Mouse (Mus musculus) liver, embryonic 18 days (tissue): ENCODE measurements around the gene Gm17622. TPM values are rescaled to one million over a fixed set of nuclear protein-coding genes. Genes with fewer than 3 reads are reported as not detected.

ENCODE experiments used
- polyA plus RNA-seq: library from polyadenylated mRNA; depleted of rRNA; stranded (reverse); fragments of >200 nt; gene quantifications from 2 replicates; pipeline ENCODE4 v1.2.3, GENCODE M21; 2012; rRNA removed

Gene Gm17622
- polyA plus RNA-seq = not detected in 2 replicates

DNA sequence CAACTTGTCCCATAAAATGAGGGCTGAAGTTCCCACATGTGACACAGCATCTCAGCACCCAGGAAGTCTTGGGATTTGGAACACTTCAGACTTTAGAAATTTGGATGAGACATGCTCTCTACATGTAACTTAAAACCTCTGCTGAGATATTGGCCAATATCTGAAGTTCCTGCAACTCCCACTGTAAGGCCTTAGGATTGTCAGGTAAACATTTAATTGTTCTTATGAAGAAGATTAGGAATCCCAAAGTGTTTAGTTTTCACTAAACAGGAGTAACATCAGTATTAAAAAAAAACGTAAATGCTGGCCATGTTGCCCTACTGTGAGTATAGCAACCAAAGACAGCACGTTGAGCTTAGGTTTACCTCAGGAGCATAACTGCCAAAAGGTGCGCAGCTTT is at the start of gene Gm17622:
Gm17622 (plus strand) TSS at position 301 of the 400 bp plus-strand sequence.

DNA sequence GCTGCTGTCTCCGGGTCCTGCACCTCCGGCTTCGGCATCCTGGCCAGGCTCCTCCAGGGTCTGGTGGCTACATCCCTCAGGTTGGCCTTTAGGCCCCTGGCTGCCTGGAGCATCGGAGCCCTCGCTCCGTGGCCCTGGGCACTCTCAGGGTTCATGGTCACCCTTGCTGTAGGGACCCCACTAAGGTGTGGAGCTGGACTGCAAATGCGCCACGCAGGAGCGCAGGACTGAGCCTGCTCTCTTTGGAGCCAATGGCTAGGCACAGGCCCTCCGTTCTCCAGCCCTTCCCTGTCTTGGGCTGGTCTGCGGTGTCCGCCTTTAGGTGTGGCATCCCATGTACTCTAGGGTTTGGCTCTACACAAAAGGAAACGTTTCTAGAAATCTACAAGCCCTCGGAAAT is 19.6 kb upstream of the Gm17622 start, which contains the start of gene Ankdd1b:
Ankdd1b (minus strand) TSS at position 242 of the 400 bp plus-strand sequence.

Other genes with a start within 250 kb of the Gm17622 start
- gene Poc5, start 102.4 kb upstream of the Gm17622 start, polyA plus RNA-seq = 2.8 and 3.4 TPM in 2 replicates
- 0.02 and 0.06 TPM in 2 replicates for gene Ankdd1b, start 19.5 kb upstream of the Gm17622 start, polyA plus RNA-seq
- gene Polk, start 51.8 kb downstream of the Gm17622 start, polyA plus RNA-seq = 2.0 and 2.4 TPM in 2 replicates
- gene Col4a3bp, start 51.9 kb downstream of the Gm17622 start, polyA plus RNA-seq = 6.6 and 7.8 TPM in 2 replicates
- 52.0 and 71.7 TPM in 2 replicates for gene Hmgcr, start 180.2 kb downstream of the Gm17622 start, polyA plus RNA-seq